Mouse (Mus musculus) ES-E14 (cell line): ENCODE measurements around the gene Rtn4rl1. TPM values are rescaled to one million over a fixed set of nuclear protein-coding genes. Genes with fewer than 3 reads are reported as not detected.
A peak's percentile ranks its signal among the peaks of the same experiment; 100 is the strongest.

Experiments used
- DNase-seq: peaks from one replicate; pipeline ENCODE4 v3.0.0-alpha.2; 2013; ENCODE audit warnings: low read depth, low spot score
- H3K27ac ChIP-seq: 2 replicates; pipeline ENCODE4 v1.5.1; 2012; ENCODE audit warnings: low read depth, mild to moderate bottlenecking, low read length, moderate library complexity, mixed read lengths; ENCODE audit not compliant: poor library complexity, insufficient read depth, severe bottlenecking
- H3K36me3 ChIP-seq: 2 replicates; pipeline ENCODE4 v1.6.1; 2012; ENCODE audit warnings: mild to moderate bottlenecking, low read length, moderate library complexity, mixed read lengths; ENCODE audit not compliant: control insufficient read depth, poor library complexity, insufficient read depth, severe bottlenecking
- H3K4me1 ChIP-seq, 2 experiments: fragments of 150-350 bp in 1 of 2; sonication (generic) in 1 of 2; 2 replicates each; pipeline ENCODE4 v1.6.1; 2012; ENCODE audit warnings: low read length in 2 of 2, mild to moderate bottlenecking in 1 of 2, mixed read lengths in 1 of 2; ENCODE audit not compliant: control insufficient read depth in 2 of 2, insufficient read depth in 2 of 2, poor library complexity in 1 of 2
- H3K4me3 ChIP-seq, 2 experiments: fragments of 150-350 bp in 1 of 2; sonication (generic) in 1 of 2; 2 replicates each; pipeline ENCODE4 v1.5.1; 2012; ENCODE audit warnings: low read length in 2 of 2, low read depth in 1 of 2, mild to moderate bottlenecking in 1 of 2, mixed read lengths in 1 of 2; ENCODE audit not compliant: insufficient read depth in 1 of 2, poor library complexity in 1 of 2, severe bottlenecking in 1 of 2
- H3K9ac ChIP-seq: 2 replicates; pipeline ENCODE4 v1.6.1; 2012; ENCODE audit warnings: low read depth, mild to moderate bottlenecking, low read length, mixed read lengths; ENCODE audit not compliant: poor library complexity, insufficient read depth, severe bottlenecking
- H3K9me3 ChIP-seq: fragments of 150-350 bp; sonication (generic); 2 replicates; pipeline ENCODE4 v1.6.1; 2012; ENCODE audit warnings: low read depth, mild to moderate bottlenecking, low read length; ENCODE audit not compliant: control insufficient read depth, insufficient read depth
- CHD2 ChIP-seq: IDR thresholded peaks from 2 replicates; pipeline ENCODE4 v1.6.1; 2014; ENCODE audit warnings: mild to moderate bottlenecking, low read depth, low read length, inconsistent platforms
- HCFC1 ChIP-seq: IDR thresholded peaks from 2 replicates; pipeline ENCODE4 v1.6.1; 2012; ENCODE audit warnings: low read length, inconsistent platforms, borderline replicate concordance; ENCODE audit not compliant: insufficient read depth
- MAFK ChIP-seq: IDR thresholded peaks from 2 replicates; pipeline ENCODE4 v1.6.1; 2014; ENCODE audit warnings: mild to moderate bottlenecking, low read depth, low read length, inconsistent platforms; ENCODE audit not compliant: insufficient read depth
- ZC3H11A ChIP-seq: IDR thresholded peaks from 2 replicates; pipeline ENCODE4 v1.6.1; 2012; ENCODE audit warnings: low read depth, mild to moderate bottlenecking, inconsistent platforms, low read length, borderline replicate concordance
- ZNF384 ChIP-seq: IDR thresholded peaks from 2 replicates; pipeline ENCODE4 v1.6.1; 2012; ENCODE audit warnings: low read depth, low read length, inconsistent platforms
- in situ Hi-C, 2 experiments: fragments of 600-800 bp; cut with MboI; formaldehyde crosslinking; loops; one replicate each; pipeline ENCODE4 v1.15.1; 2025; ENCODE audit warnings: low sequenced_read_pairs in 2 of 2, inconsistent platforms in 1 of 2; ENCODE audit not compliant: unreplicated experiment in 2 of 2
- total RNA-seq: library from RNA; depleted of rRNA; stranded (reverse); fragments of 300-350 nt; gene quantifications from 2 replicates; pipeline ENCODE4 v1.2.3, GENCODE M21; 2012

The Rtn4rl1 gene
- total RNA-seq, 1 experiment = 1.0 TPM

GRCm38 (mm10) chr11:75194121-75194849 lies 702 bp downstream of the Rtn4rl1 start:
- H3K9me3 ChIP-seq = no peaks in the 10 kb centered on the region
- peak overlapping the region; percentile 62 to 77 for H3K4me3 ChIP-seq
- TF ChIP-seq HCFC1 (no peak), ZNF384 (no peak), MAFK (no peak), ZC3H11A (no peak), CHD2 (no peak)
- H3K27ac ChIP-seq = no peak overlapping the region
- no peak for DNase-seq
- H3K36me3 ChIP-seq = no peaks in the 10 kb centered on the region
- H3K9ac ChIP-seq = peak overlapping the region; percentile 56
- in situ Hi-C loops = loop anchor here (5.0 kb wide), 1 partner anchor 98 kb away; no protein-coding TSS in a partner anchor
- peaks cover 2 to 20% of the 10 kb centered on the region in 2 experiments; a peak in 3 of 4 replicates for H3K4me1 ChIP-seq

GRCm38 (mm10) chr11:75194850-75195461 lies 1.4 kb downstream of the Rtn4rl1 start:
- peak; percentile 95 for DNase-seq
- Histone ChIP-seq H3K4me1 (peaks cover 2 to 20% of the 10 kb centered on the region in 2 experiments; a peak in 3 of 4 replicates), H3K27ac (no peak overlapping the region), H3K4me3 (peak overlapping the region; percentile 62 to 77), H3K36me3 (no peaks in the 10 kb centered on the region), H3K9me3 (no peaks in the 10 kb centered on the region), H3K9ac (peak overlapping the region; percentile 56; the same call in 1 of the 2 replicates)
- in situ Hi-C loops = loop anchor here (5.0 kb wide), 1 partner anchor 97 kb away; no protein-coding TSS in a partner anchor
- TF ChIP-seq CHD2 = no peak
- TF ChIP-seq MAFK = no peak
- TF ChIP-seq ZC3H11A = no peak
- TF ChIP-seq ZNF384 = no peak
- no peak for TF ChIP-seq HCFC1

- no peak for DNase-seq
- Histone ChIP-seq H3K9me3 (no peaks in the 10 kb centered on the region), H3K9ac (no peak overlapping the region), H3K27ac (no peak overlapping the region), H3K36me3 (no peaks in the 10 kb centered on the region), H3K4me3 (no peak overlapping the region), H3K4me1 (peaks cover 2 to 16% of the 10 kb centered on the region in 2 experiments; a peak in 3 of 4 replicates)
- in situ Hi-C loops = no loop called here
- no peak for TF ChIP-seq CHD2
- TF ChIP-seq ZNF384 = no peak
- TF ChIP-seq HCFC1 = no peak
- no peak for TF ChIP-seq ZC3H11A
- TF ChIP-seq MAFK = no peak
Measured at GRCm38 (mm10) chr11:75196131-75196530, 2.5 kb downstream of the Rtn4rl1 start.

- peaks cover 2 to 18% of the 10 kb centered on the region in 2 experiments; a peak in 3 of 4 replicates for H3K4me1 ChIP-seq
- TF ChIP-seq ZNF384 (no peak), ZC3H11A (no peak), MAFK (no peak), HCFC1 (no peak), CHD2 (no peak)
- no peak overlapping the region for H3K27ac ChIP-seq
- no peak overlapping the region for H3K4me3 ChIP-seq
- H3K36me3 ChIP-seq = no peaks in the 10 kb centered on the region
- H3K9me3 ChIP-seq = no peaks in the 10 kb centered on the region
- H3K9ac ChIP-seq = no peak overlapping the region
- in situ Hi-C loops = no loop called here
- DNase-seq = no peak
Measured at GRCm38 (mm10) chr11:75197956-75198355, 4.4 kb downstream of the Rtn4rl1 start.
